Mouse (Mus musculus): ENCODE measurements around the gene Gabpb2. TPM values are rescaled to one million over a fixed set of nuclear protein-coding genes. Genes with fewer than 3 reads are reported as not detected.

Gabpb2 gene
- polyA plus RNA-seq, 1 experiment from 2014 or later = 10.0 TPM

DNA sequence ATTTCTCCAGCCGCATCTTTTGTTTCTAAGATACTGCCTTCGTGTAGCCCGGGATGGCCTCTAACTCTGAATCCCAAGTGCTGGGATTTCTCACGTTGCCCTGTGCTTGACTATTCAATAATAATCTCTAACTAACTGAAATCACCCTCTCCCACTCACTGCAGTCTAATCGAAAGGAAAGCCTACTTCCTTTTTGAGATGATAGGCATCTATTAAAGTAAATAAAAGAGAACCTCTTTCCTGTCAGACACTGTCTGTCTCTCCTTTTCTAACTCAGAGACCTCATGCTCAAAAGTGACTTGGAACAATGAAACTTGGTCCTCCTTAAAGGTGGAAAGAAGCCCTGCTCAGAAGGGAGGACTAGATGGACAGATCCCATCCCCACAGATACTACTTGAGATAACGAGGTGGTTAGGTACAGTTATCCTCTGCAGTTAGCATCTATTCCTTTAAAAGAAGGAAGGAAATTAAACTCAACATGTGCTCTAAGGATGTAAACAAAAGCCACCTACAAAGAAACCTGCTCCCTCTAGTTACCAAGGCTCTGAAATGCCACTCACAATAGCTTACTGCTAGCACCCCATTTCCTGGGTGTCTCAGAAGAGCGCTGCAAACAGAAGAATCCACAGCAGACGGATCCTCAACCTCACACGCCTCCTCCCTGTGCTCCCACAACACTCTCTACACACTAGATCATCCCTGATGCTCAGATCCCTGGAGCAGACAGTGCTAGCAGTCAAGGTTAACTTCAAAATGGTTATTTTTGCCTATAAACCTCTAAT lies 32.7 kb downstream of the Gabpb2 start:
- peaks cover 28% of the 10 kb centered on the region for H3K36me3 ChIP-seq (ENCODE audit: control insufficient read depth, insufficient read depth, low read length)
- no peak overlapping the region for H3K4me3 ChIP-seq (ENCODE audit: low read length)
- no peak overlapping the region for H3K4me2 ChIP-seq (ENCODE audit: low read depth, low read length)
- H3K27me3 ChIP-seq (ENCODE audit: control insufficient read depth, insufficient read depth, low read depth, low read length) = no peaks in the 10 kb centered on the region
- no peaks in the 10 kb centered on the region for H3K9me3 ChIP-seq (ENCODE audit: control insufficient read depth, low read length)
- no peak for ATAC-seq (ENCODE audit: low read depth)
- WGBS = 75% methylated on average over 9 of the region's 9 CpGs
- H3K9ac ChIP-seq (ENCODE audit: low read length) = no peak overlapping the region
- H3K27ac ChIP-seq (ENCODE audit: low read length) = no peak overlapping the region
- H3K4me1 ChIP-seq (replicated peaks; ENCODE audit: control insufficient read depth, insufficient read depth, low read length) = no peaks in the 10 kb centered on the region

DNA sequence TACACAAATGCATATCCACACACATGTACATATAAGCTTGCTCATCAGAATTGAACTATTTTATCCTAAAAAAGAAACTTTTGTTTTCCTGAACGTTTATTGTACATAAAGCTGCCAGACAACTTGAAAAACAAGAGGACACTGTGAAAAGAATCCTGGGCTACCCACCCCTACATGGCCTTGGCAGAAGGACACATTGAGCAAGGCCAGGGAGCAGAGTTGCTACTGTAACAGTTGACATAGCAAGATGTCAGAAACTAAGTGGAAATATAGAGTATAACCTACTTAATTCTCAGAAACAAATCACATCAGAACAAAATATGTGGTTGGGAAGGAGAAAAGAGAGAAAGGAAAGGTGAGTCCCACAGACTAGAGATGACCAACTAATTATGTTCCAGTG lies 35.9 kb downstream of the Gabpb2 start:
- Histone ChIP-seq H3K4me1 (replicated peaks; ENCODE audit: control insufficient read depth, insufficient read depth, low read length) (no peaks in the 10 kb centered on the region), H3K4me3 (ENCODE audit: low read length) (no peak overlapping the region), H3K9me3 (ENCODE audit: control insufficient read depth, low read length) (no peaks in the 10 kb centered on the region), H3K9ac (ENCODE audit: low read length) (no peak overlapping the region), H3K36me3 (ENCODE audit: control insufficient read depth, insufficient read depth, low read length) (peaks cover 8% of the 10 kb centered on the region), H3K4me2 (ENCODE audit: low read depth, low read length) (no peak overlapping the region), H3K27ac (ENCODE audit: low read length) (no peak overlapping the region), H3K27me3 (ENCODE audit: control insufficient read depth, insufficient read depth, low read depth, low read length) (no peaks in the 10 kb centered on the region)
- ATAC-seq (ENCODE audit: low read depth) = no peak
- WGBS = 56% methylated on average over 1 of the region's 1 CpGs

DNA sequence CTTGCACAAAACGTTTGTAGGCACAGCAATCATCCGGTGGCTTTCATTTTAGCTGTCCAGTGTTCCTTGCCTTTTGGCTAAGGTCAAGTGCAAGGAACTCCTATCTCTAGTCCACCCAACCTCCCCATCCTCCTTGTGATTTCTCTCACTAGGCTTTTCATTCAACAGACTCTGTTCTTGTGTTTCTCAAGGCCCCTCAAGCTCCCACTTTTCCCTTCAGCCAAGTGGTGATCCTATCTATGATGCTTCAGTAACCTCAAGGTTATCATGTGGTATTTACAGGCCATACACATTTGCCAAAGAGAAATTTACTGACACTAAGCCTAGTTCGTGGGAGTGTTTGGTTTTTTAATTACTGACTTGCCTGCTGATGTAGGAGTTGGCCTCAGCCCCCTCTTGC lies 37.8 kb downstream of the Gabpb2 start:
- WGBS = 58% methylated on average over 3 of the region's 3 CpGs
- Histone ChIP-seq H3K4me1 (replicated peaks; ENCODE audit: control insufficient read depth, insufficient read depth, low read length) (no peaks in the 10 kb centered on the region), H3K4me3 (ENCODE audit: low read length) (no peak overlapping the region), H3K27ac (ENCODE audit: low read length) (no peak overlapping the region), H3K36me3 (ENCODE audit: control insufficient read depth, insufficient read depth, low read length) (peaks cover 5% of the 10 kb centered on the region), H3K9me3 (ENCODE audit: control insufficient read depth, low read length) (no peaks in the 10 kb centered on the region), H3K27me3 (ENCODE audit: control insufficient read depth, insufficient read depth, low read depth, low read length) (no peaks in the 10 kb centered on the region), H3K9ac (ENCODE audit: low read length) (no peak overlapping the region), H3K4me2 (ENCODE audit: low read depth, low read length) (no peak overlapping the region)
- ATAC-seq (ENCODE audit: low read depth) = no peak

DNA sequence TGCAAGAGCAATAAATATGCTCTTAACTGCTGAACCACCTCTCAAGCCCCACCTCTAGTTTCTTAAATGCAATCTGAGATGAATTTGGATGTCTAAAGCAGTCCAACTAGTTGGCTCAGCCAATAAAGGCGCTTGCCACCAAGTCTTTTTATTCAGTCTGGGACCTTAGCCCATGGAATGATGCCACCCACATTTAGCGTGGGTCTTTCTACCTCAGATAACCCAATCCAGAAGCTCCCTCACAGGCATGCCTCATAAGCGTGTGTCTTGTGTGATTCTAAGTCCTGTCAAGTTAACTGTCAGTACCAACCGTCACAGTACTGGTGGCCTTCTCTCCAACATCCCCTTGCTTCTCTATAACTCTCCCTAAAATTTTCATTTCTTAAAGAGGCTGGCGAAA lies 38.8 kb downstream of the Gabpb2 start:
- Histone ChIP-seq H3K4me1 (replicated peaks; ENCODE audit: control insufficient read depth, insufficient read depth, low read length) (peaks cover 2% of the 10 kb centered on the region; the same call in 1 of the 2 replicates), H3K9me3 (ENCODE audit: control insufficient read depth, low read length) (no peaks in the 10 kb centered on the region), H3K36me3 (ENCODE audit: control insufficient read depth, insufficient read depth, low read length) (no peaks in the 10 kb centered on the region; the same call in 1 of the 2 replicates), H3K27ac (ENCODE audit: low read length) (no peak overlapping the region), H3K27me3 (ENCODE audit: control insufficient read depth, insufficient read depth, low read depth, low read length) (peaks cover 2% of the 10 kb centered on the region; the same call in 1 of the 2 replicates), H3K4me2 (ENCODE audit: low read depth, low read length) (no peak overlapping the region), H3K9ac (ENCODE audit: low read length) (no peak overlapping the region), H3K4me3 (ENCODE audit: low read length) (no peak overlapping the region)
- no peak for ATAC-seq (ENCODE audit: low read depth)
- 80% methylated on average over 5 of the region's 5 CpGs for WGBS

DNA sequence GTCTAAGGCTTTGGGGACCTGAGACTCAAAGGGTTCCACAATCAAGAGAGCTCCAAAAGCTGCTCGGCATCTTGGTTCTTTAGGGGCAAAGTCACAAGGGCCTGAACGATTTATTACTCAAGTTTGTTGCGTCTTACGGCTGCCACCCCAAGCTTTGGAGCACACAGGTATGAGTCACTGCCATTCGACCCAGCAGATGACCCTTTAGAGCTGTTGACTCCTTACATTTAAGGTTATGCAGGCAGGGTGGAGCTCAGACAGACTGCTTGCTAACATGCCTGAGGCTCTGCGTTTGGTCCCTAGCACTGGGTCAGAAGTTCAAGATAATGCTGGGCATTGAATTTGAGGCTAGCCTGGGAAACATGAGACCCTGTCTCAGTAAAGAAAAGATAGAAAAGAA lies 40.1 kb downstream of the Gabpb2 start:
- Histone ChIP-seq H3K27ac (ENCODE audit: low read length) (no peak overlapping the region), H3K27me3 (ENCODE audit: control insufficient read depth, insufficient read depth, low read depth, low read length) (peaks cover 14% of the 10 kb centered on the region), H3K9ac (ENCODE audit: low read length) (no peak overlapping the region), H3K4me3 (ENCODE audit: low read length) (no peak overlapping the region), H3K36me3 (ENCODE audit: control insufficient read depth, insufficient read depth, low read length) (no peaks in the 10 kb centered on the region; the same call in 1 of the 2 replicates), H3K4me1 (replicated peaks; ENCODE audit: control insufficient read depth, insufficient read depth, low read length) (peaks cover 13% of the 10 kb centered on the region; the same call in 1 of the 2 replicates), H3K4me2 (ENCODE audit: low read depth, low read length) (no peak overlapping the region), H3K9me3 (ENCODE audit: control insufficient read depth, low read length) (no peaks in the 10 kb centered on the region)
- WGBS = 59% methylated on average over 6 of the region's 6 CpGs
- no peak for ATAC-seq (ENCODE audit: low read depth)

DNA sequence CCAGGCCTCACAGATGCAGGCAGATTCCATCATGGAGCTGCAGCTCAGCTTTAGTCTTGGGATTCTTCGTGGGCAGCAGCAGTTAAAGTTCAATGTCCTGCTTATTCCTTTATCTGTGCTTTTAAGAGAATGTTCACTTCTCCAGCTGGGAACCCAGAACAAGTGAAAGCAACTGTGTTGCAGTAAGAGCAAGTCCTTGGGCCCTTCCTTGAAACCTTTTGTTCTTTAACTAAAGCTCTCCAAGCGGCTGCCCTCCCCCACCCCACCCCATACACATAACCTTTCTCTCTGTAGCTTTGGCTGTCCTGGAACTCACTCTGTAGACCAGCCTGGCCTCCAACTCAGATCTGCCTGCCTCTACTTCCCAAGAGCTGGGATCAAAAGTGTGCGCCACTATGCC lies 41.2 kb downstream of the Gabpb2 start:
- Histone ChIP-seq H3K27ac (ENCODE audit: low read length) (no peak overlapping the region), H3K4me2 (ENCODE audit: low read depth, low read length) (no peak overlapping the region), H3K9me3 (ENCODE audit: control insufficient read depth, low read length) (no peaks in the 10 kb centered on the region), H3K4me1 (replicated peaks; ENCODE audit: control insufficient read depth, insufficient read depth, low read length) (peaks cover 13% of the 10 kb centered on the region; the same call in 1 of the 2 replicates), H3K4me3 (ENCODE audit: low read length) (no peak overlapping the region), H3K27me3 (ENCODE audit: control insufficient read depth, insufficient read depth, low read depth, low read length) (peaks cover 24% of the 10 kb centered on the region), H3K9ac (ENCODE audit: low read length) (no peak overlapping the region), H3K36me3 (ENCODE audit: control insufficient read depth, insufficient read depth, low read length) (no peaks in the 10 kb centered on the region; the same call in 1 of the 2 replicates)
- WGBS = 75% methylated on average over 3 of the region's 3 CpGs
- ATAC-seq (ENCODE audit: low read depth) = no peak

DNA sequence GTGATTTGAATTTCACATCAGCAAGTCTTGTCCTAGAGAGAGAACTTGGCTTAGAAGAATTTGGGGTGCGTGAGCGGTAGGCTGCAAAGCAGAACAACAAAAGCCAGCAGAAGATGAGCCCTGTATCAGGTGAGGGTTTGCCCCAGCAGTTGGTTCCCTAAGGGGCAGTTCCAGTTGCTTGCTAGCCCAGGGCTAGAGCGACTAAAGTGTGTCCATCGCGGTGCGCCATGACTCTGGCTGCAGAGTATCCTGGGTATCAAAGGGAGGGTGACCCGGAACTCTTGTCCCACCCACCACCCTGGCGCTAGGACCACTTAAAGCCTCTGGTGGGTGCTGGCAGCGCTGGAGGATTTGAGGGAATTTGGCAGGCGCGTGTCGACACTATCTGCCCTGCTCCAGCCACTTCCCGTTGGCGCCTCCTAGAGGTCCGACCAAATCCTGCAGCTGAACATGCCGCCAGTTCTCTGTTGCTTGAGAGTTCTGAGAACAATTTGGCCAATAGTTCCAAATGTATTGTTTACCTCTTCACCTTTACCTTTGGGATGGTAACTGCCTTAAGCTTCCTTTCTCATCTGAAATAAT lies 43.6 kb downstream of the Gabpb2 start:
- Histone ChIP-seq H3K9ac (ENCODE audit: low read length) (peak overlapping the region; percentile 59; the same call in 1 of the 2 replicates), H3K27ac (ENCODE audit: low read length) (no peak overlapping the region), H3K27me3 (ENCODE audit: control insufficient read depth, insufficient read depth, low read depth, low read length) (peaks cover 28% of the 10 kb centered on the region), H3K4me3 (ENCODE audit: low read length) (peak overlapping the region; percentile 47), H3K36me3 (ENCODE audit: control insufficient read depth, insufficient read depth, low read length) (peaks cover 4% of the 10 kb centered on the region; the same call in 1 of the 2 replicates), H3K4me1 (replicated peaks; ENCODE audit: control insufficient read depth, insufficient read depth, low read length) (peaks cover 13% of the 10 kb centered on the region; the same call in 1 of the 2 replicates), H3K4me2 (ENCODE audit: low read depth, low read length) (peak overlapping the region; percentile 62), H3K9me3 (ENCODE audit: control insufficient read depth, low read length) (no peaks in the 10 kb centered on the region)
- ATAC-seq (ENCODE audit: low read depth) = peak; percentile 76
- WGBS = 6% methylated on average over 16 of the region's 16 CpGs

DNA sequence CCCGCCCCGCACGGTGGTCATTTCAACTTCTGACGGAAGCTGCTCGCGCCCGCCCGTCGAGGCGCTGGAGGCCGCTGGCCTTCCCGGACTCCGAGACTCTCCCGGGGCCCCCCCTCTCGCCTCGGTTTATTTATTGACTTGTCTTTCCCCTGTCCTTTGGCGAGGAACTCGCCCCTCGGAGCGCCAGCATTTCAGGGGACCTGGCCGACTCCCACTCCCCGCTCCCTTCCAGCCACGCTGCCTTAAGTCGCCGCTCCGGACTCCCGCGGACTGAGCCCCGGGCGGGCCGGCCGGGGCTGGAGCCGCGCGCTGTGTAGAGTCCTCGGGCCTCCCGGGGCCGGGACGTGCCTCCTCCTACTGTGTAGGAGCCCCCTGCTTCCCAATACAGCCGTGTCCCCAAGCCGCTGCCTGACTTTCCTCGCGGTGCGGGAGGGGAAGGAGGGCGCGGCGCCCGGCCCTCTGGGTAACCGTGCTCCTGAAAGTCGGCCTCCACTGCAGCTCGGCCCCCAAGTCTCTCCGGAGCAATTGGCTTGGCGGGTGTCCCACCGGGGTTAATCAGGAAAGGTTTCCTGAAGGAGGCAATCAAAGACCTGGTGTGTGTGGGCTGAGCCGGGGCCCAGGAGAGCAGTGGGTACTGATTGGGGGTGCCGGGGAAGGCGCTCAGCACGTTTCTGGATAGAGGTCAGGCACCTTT lies 44.3 kb downstream of the Gabpb2 start:
- Histone ChIP-seq H3K9ac (ENCODE audit: low read length) (peak overlapping the region; percentile 59), H3K9me3 (ENCODE audit: control insufficient read depth, low read length) (no peaks in the 10 kb centered on the region), H3K4me1 (replicated peaks; ENCODE audit: control insufficient read depth, insufficient read depth, low read length) (peaks cover 13% of the 10 kb centered on the region; the same call in 1 of the 2 replicates), H3K4me3 (ENCODE audit: low read length) (peak overlapping the region; percentile 47), H3K4me2 (ENCODE audit: low read depth, low read length) (peak overlapping the region; percentile 62), H3K27ac (ENCODE audit: low read length) (no peak overlapping the region), H3K36me3 (ENCODE audit: control insufficient read depth, insufficient read depth, low read length) (peaks cover 4% of the 10 kb centered on the region; the same call in 1 of the 2 replicates), H3K27me3 (ENCODE audit: control insufficient read depth, insufficient read depth, low read depth, low read length) (peaks cover 28% of the 10 kb centered on the region)
- 6% methylated on average over 57 of the region's 58 CpGs for WGBS
- ATAC-seq (ENCODE audit: low read depth) = peak; percentile 41

Data from lung, embryonic 16.5 days (tissue).